Mouse (Mus musculus) macrophage (primary cell): ENCODE measurements at regions not wholly inside any gene's neighbourhood (a gene's known extent, or its start where the extent isn't known, plus 50 kb on each side); places are given as distances from the start of the nearest gene placed in this dataset.

Experiments
- H3K27ac ChIP-seq: fragments of 350-480 bp; formaldehyde crosslinking; 2 replicates; pipeline ENCODE4 v1.9.0; 2021
- H3K36me3 ChIP-seq: fragments of 350-480 bp; formaldehyde crosslinking; 2 replicates; pipeline ENCODE4 v1.9.0; 2021; ENCODE audit errors: inconsistent target
- H3K4me3 ChIP-seq: fragments of 350-480 bp; formaldehyde crosslinking; 2 replicates; pipeline ENCODE4 v1.9.0; 2021; ENCODE audit errors: inconsistent target
- H3K79me2 ChIP-seq: fragments of 350-480 bp; formaldehyde crosslinking; 2 replicates; pipeline ENCODE4 v1.9.0; 2021; ENCODE audit errors: inconsistent target
- WGBS: methylation state at CpG from one replicate; pipeline ENCODE4 v1.1.7; 2026; ENCODE audit warnings: inconsistent platforms; ENCODE audit not compliant: missing documents; 5-methylcytosine and 5-hydroxymethylcytosine counted together

DNA sequence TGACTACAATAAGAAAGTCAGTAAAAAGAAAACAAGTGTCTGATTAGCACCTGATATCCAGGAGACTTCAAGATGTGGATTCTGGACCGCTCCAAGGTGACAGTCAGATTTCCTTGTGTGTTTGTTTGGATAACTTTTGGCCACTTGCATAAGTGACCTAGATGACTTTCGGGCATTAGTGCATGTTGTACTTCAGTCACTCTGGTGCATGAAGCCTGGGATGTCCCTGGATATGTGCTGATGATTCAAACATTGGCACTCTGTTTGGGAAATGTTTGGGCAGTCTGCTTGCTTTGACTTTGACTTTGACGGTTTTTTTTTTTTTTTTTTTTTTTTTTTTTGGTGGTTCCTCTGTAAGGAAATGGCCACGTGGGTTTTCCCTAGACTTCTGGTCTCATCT lies 121.8 kb downstream of the Dusp6 start:
- H3K4me3 ChIP-seq, result no peak overlapping the region
- WGBS, result 100% methylated on average over 2 of the region's 4 CpGs
- H3K36me3 ChIP-seq, result no peaks in the 10 kb centered on the region
- no peak overlapping the region for H3K27ac ChIP-seq
- no peaks in the 10 kb centered on the region for H3K79me2 ChIP-seq

DNA sequence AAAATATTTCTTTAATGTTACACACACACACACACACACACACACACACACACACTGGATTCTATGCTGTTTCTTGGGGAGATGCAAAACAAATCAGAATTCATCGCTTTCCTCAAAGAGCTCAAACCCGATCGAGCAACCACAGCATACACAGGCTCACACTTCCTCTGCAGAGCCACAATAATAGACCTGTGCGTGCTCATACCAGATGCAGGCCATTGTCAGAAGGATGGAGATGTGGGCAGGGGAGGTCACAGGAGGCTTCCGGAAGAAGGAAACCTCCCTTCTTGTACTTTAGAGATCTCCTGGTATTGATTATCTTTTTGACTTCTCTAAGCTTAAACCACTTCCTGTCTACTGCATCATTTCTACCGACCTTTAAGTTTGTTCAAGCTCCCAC lies 122.8 kb downstream of the Dusp6 start:
- Histone ChIP-seq H3K36me3 (no peaks in the 10 kb centered on the region), H3K27ac (no peak overlapping the region), H3K79me2 (no peaks in the 10 kb centered on the region), H3K4me3 (no peak overlapping the region)
- 45% methylated on average over 6 of the region's 6 CpGs for WGBS

DNA sequence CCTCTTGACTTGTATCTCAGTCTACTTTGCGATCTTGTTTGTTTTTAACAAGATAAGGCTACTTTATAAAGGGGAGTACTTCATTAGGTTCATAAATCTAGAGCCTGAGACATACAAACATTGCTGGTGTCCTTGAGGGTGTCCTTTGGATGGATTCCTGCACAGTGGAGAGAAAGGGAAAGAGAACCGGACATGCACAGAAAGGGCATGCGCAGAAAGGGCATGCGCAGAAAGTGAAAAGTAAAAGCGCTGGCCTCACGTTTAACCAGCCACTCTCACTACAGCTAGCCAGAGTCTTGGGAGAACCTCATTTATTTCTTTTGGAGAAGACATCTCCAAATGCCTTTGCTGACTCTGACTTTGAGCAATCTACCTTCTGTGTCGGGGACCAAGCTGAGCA lies 125.5 kb downstream of the Dusp6 start:
- Histone ChIP-seq H3K4me3 (no peak overlapping the region), H3K36me3 (no peaks in the 10 kb centered on the region), H3K79me2 (no peaks in the 10 kb centered on the region), H3K27ac (no peak overlapping the region)
- 91% methylated on average over 7 of the region's 7 CpGs for WGBS

DNA sequence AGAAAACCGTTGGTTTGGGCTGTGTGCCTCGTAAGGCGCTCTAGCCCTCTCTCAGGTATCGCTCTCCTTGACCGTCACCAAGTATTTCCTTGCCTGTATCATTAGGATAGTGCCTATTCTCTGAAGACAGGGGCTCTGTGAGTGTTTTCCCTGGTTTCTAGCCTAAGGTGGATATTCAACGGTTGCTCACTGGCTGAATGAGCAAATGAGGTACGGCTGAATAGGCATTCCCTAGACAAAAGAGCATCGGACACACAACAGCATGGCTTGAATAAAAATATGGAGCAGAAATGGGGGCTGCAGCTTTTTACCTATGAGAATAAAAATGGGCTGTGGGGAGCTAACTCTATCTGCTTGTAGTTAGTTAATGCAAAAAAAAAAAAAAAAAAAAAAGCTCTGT lies 126.0 kb downstream of the Dusp6 start:
- no peaks in the 10 kb centered on the region for H3K36me3 ChIP-seq
- 91% methylated on average over 7 of the region's 8 CpGs for WGBS
- H3K79me2 ChIP-seq, result no peaks in the 10 kb centered on the region
- no peak overlapping the region for H3K4me3 ChIP-seq
- H3K27ac ChIP-seq, result no peak overlapping the region

DNA sequence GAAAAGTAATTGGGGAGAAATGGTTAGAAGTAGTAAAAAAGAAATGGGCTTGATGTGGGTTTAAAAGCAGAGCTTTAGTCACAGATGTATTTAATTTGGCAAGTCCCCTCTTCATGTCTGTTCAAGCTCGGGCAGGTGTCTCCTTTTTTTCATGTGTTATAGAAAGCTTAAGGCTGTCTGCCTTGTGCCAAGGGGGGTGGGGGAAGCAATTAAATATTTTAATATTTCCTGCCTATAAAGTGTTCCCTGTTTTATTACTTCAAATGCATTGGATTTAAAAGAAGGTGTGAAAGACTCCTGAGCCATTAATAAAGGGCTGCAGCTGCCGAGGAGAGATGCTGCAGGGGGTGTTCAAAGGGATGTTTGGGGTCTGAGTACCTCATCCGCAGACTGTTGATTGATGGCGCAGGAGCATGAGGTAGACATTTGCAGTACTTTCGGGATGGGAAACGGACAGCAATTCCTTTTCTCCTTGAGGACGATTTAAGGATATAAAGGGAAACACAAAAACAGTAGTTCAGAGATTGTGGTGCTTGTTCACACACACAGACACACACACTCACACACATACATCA lies 127.7 kb downstream of the Dusp6 start:
- Histone ChIP-seq H3K36me3 (no peaks in the 10 kb centered on the region), H3K79me2 (no peaks in the 10 kb centered on the region), H3K4me3 (no peak overlapping the region), H3K27ac (no peak overlapping the region)
- WGBS, result 93% methylated on average over 7 of the region's 7 CpGs

DNA sequence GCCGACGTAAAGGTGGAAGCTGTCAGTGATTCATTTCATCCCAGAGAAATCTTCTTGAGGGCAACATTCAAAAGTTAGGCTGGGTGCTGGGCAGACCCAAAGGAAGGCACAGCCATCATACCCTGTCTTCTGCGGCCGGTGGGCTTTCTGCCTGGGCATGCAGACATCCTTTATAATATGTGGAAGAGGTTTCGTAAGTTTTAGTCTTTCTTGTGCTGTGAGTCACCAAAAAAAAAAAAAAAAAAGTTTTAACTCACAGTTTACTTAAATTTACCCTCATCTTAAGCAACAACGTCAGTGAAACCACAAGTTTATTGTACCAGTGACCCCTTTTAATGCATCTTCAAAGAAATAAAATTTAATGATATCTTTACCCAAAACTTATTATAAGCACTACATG lies 128.7 kb downstream of the Dusp6 start:
- Histone ChIP-seq H3K36me3 (no peaks in the 10 kb centered on the region), H3K79me2 (no peaks in the 10 kb centered on the region), H3K4me3 (no peak overlapping the region), H3K27ac (no peak overlapping the region)
- 52% methylated on average over 6 of the region's 6 CpGs for WGBS

DNA sequence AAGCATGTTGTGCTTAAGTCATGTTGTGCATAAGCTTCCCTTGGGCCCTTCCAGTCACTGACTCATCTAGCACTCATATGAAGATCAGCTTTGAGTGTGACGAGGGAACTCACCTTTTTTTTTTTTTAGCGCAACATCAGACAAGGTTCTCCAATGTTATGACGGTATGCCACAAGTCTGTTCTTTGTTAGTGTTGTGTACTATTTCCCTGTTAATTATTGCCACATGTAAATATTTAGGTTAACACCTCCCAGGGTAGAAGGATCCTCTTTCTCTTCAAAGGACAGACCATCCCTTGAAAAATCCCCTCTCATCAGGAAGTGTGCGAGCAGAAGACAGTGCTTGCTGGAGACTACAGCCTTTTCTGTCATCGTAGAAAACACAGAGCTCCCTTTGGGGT lies 129.9 kb downstream of the Dusp6 start:
- no peaks in the 10 kb centered on the region for H3K36me3 ChIP-seq
- WGBS, result 59% methylated on average over 5 of the region's 5 CpGs
- no peak overlapping the region for H3K4me3 ChIP-seq
- no peaks in the 10 kb centered on the region for H3K79me2 ChIP-seq
- peak overlapping the region; percentile 29 for H3K27ac ChIP-seq

DNA sequence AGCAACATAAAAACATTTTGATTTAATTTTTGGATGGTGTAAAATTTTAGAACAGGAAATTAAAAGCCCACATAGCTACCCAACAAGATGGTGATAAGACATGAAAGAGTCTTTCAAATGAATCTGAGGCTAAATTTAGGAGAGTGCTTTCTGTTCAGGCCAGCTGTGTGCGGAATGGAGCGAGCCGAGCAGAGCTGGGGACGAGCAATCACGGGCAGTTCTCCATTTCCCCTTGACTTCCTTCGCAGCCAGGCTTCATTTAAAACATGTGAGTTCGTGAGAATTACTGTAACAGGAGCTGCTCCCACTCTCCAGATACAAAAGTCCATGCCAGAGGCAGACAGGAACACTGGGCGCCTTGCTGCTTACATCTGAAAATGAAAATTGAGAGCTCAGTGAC lies 130.5 kb downstream of the Dusp6 start:
- Histone ChIP-seq H3K27ac (peak overlapping the region; percentile 29), H3K79me2 (no peaks in the 10 kb centered on the region), H3K36me3 (no peaks in the 10 kb centered on the region), H3K4me3 (no peak overlapping the region)
- 20% methylated on average over 8 of the region's 8 CpGs for WGBS

DNA sequence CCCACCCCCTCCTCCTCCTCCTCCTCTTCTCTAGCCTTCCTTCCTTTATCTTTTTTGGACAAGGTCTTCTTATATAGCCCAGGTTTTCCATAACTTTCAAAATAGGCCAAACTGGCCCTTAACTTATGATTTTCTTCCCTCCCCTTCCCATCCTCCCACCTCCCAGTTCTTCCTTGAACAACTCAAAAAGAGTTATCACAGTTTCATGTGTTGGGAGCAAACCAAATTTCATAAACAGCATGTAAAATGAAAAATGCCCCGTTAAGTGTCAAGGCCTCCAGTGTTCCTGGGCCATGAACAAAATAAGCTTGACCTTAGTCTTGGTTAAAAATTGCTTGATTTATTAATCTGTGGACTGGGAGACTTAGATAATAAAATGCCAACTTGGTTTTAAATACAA lies 132.4 kb downstream of the Dusp6 start:
- Histone ChIP-seq H3K36me3 (no peaks in the 10 kb centered on the region), H3K4me3 (no peak overlapping the region)
- WGBS, result 100% methylated on average over 1 of the region's 1 CpGs

DNA sequence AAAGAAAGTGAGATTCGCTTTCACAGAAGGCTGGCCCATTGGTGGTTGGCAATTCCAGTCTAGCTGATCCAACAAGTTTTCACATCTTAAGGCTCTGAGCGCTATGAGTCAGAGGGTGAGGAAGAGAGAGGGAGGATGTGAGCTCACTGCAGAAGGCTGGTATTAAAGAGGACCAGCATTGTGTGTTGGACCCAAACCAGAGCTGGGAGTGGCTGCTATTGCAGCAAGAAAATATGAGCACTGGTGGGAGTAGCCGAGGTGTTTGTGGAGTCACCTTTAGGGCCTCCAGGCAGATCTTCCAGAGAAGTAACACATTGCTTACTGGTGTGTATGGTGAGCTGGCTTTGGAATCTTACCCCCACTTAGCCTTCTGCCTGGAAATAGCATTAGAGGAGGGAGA lies 133.6 kb downstream of the Dusp6 start:
- 75% methylated on average over 3 of the region's 3 CpGs for WGBS
- no peaks in the 10 kb centered on the region for H3K79me2 ChIP-seq
- H3K36me3 ChIP-seq, result no peaks in the 10 kb centered on the region
- peak overlapping the region; percentile 47 for H3K27ac ChIP-seq
- H3K4me3 ChIP-seq, result no peak overlapping the region

More for the DNA sequence above, 132.4 kb downstream of the Dusp6 start:
- Histone ChIP-seq H3K27ac (no peak overlapping the region), H3K79me2 (no peaks in the 10 kb centered on the region)

DNA sequence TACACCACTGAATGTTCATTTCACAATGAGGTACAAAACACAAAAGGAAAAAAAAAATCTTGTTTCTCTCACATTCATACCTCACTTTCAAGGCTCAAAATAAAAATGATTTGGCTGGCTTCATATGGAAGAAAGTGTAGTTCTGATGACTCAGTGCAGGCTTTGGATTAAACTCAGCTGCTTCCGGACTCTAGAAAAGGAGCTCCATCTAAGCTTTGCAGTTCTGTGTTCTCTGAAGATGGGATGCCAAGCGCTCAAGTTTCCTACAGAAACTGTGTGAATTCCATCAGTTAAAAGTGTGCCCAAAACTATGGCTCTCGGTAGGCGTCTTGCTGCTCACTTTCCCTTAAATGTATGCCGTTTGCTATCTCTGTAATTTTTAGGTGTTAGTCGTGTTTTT lies 137.0 kb downstream of the Dusp6 start:
- Histone ChIP-seq H3K36me3 (no peaks in the 10 kb centered on the region), H3K79me2 (no peaks in the 10 kb centered on the region), H3K27ac (no peak overlapping the region), H3K4me3 (no peak overlapping the region)
- WGBS, result 99% methylated on average over 6 of the region's 6 CpGs

DNA sequence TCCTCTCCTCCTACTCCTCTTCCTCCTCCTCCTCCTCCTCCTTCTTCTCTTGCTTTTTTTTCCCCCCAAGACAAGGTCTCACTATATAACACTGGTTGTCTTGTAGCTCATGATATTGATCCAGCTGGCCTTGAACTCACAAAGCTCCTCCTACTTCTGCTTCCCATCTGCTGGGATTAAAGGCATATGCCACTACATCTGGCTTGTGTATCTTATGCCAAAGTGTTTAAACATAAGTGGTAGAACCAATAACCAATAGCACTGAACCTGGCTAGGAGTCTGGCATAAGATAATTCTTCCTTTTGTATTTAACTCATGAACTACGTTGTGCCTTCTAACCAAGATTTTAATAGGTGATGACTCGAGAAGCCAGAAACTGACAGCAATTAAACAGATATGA lies 143.7 kb downstream of the Dusp6 start:
- Histone ChIP-seq H3K27ac (no peak overlapping the region), H3K79me2 (no peaks in the 10 kb centered on the region), H3K4me3 (no peak overlapping the region), H3K36me3 (no peaks in the 10 kb centered on the region)
- 97% methylated on average over 2 of the region's 2 CpGs for WGBS

DNA sequence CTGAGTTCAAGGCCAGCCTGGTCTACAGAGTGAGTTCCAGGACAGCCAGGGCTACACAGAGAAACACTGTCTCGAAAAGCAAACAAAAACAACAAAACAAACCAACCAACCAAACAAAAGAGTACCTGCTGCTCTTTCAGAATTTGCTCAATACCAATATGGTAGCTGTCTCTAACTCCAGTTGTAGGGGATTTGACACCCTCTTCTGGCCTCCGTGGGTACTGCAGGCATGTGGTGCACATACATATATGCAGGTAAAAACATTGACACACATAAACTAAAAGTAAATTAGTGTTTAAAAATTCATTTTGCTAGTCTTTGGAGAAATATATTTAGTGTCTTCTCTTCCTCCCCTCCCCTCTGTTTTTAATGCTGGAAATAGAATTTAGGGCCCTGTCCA lies 145.8 kb downstream of the Dusp6 start:
- 100% methylated on average over 2 of the region's 2 CpGs for whole genome bisulfite sequencing
- Histone ChIP-seq H3K4me3 (no peak overlapping the region), H3K27ac (no peak overlapping the region), H3K36me3 (no peaks in the 10 kb centered on the region), H3K79me2 (no peaks in the 10 kb centered on the region)

DNA sequence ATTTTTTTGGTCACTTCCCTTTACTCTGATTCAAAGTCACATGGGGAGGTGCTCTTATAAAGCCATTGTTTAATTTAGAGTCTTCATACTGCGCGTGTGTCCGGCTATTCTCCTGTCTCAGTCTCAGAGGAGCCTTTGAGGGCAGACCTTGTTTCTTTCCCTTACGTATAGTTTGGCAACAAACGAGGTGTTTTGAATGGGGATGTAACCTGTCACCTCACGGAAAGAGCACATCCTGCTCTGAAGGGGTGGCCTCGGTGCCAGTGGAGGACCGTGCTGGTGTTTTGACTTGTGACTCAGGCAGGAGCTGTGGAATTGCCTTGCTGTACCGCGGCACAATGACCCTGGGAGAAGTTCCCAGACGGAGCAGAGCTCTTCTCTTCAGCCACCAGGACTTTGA lies 146.7 kb downstream of the Dusp6 start:
- H3K36me3 ChIP-seq, result no peaks in the 10 kb centered on the region
- whole genome bisulfite sequencing, result 36% methylated on average over 11 of the region's 11 CpGs
- H3K27ac ChIP-seq, result no peak overlapping the region
- H3K79me2 ChIP-seq, result no peaks in the 10 kb centered on the region
- H3K4me3 ChIP-seq, result no peak overlapping the region

DNA sequence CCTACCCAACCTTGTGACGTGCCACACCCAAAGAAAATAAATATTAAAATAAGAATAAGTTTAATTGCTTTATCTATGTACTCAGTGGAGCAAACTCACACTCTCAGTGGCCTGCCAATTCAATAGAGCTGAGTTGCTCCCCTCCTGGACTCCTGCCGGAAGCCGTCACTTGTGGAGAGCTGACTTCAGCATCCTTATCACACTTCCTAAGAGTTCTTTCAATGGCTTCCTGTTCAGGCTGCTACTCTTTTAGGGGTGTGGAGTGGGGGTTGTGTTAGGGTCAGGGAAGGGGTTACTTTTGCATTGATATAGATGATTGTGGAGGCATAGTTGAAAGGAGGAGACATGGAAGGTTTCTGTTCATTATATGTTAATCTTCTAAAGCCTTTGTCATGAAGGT lies 147.7 kb downstream of the Dusp6 start:
- H3K36me3 ChIP-seq, result no peaks in the 10 kb centered on the region
- H3K4me3 ChIP-seq, result no peak overlapping the region
- whole genome bisulfite sequencing, result 81% methylated on average over 3 of the region's 3 CpGs
- H3K27ac ChIP-seq, result no peak overlapping the region
- no peaks in the 10 kb centered on the region for H3K79me2 ChIP-seq

DNA sequence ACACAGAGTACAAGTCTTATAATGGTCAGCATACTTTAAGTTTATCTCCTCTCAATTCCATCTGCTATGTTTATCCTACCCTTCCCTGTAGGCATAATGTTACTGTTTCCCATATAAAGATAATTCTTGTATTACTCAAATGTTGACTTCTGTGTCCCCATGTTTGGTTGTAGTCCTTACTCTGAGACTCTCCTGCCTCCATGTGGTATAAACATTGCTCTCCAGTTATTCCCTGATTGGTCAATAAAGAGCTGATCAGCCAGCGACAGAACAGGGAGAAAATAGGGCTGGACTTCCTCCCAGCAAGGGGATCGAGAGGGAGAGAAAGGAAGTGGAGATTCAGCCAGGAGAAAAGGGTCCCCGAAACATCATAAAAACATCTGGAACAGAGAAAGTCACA lies 150.4 kb downstream of the Dusp6 start:
- 75% methylated on average over 3 of the region's 3 CpGs for WGBS
- H3K4me3 ChIP-seq, result no peak overlapping the region
- H3K79me2 ChIP-seq, result no peaks in the 10 kb centered on the region
- H3K36me3 ChIP-seq, result no peaks in the 10 kb centered on the region
- H3K27ac ChIP-seq, result no peak overlapping the region
